Mouse (Mus musculus): Measurements from ENCODE around the gene Fam171a1.

DNA sequence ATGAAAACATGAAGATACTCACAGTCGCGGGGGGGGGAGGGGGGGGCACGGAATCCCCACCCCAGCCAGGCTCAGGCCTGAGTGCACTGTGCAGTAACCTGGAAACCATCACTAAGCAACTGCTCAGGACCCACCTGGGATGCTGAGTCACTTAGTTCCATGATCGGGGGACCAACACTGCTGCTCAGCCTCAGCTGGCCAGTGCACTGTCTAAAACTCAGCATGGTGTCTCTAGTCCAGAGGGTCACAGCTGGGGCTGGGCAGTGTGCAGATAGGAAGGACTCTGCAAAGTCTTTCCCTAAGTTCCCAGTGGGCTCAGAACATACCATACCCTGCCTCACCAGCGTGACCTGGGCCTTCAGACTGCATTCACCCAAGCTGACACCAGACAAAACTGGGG lies 26.6 kb downstream of the Fam171a1 start:
- no peak for TF ChIP-seq CTCF (conservative IDR thresholded peaks at IDR 0.05; ENCODE audit: insufficient read depth, insufficient read length, low read depth, low read length)
- TF ChIP-seq POLR2A (IDR thresholded peaks at IDR 0.05; ENCODE audit: low read depth, low read length) = no peak
